Mouse (Mus musculus): ENCODE measurements at regions not wholly inside any gene's neighbourhood (a gene's known extent, or its start where the extent isn't known, plus 50 kb on each side); places are given as distances from the start of the nearest gene placed in this dataset.

DNA sequence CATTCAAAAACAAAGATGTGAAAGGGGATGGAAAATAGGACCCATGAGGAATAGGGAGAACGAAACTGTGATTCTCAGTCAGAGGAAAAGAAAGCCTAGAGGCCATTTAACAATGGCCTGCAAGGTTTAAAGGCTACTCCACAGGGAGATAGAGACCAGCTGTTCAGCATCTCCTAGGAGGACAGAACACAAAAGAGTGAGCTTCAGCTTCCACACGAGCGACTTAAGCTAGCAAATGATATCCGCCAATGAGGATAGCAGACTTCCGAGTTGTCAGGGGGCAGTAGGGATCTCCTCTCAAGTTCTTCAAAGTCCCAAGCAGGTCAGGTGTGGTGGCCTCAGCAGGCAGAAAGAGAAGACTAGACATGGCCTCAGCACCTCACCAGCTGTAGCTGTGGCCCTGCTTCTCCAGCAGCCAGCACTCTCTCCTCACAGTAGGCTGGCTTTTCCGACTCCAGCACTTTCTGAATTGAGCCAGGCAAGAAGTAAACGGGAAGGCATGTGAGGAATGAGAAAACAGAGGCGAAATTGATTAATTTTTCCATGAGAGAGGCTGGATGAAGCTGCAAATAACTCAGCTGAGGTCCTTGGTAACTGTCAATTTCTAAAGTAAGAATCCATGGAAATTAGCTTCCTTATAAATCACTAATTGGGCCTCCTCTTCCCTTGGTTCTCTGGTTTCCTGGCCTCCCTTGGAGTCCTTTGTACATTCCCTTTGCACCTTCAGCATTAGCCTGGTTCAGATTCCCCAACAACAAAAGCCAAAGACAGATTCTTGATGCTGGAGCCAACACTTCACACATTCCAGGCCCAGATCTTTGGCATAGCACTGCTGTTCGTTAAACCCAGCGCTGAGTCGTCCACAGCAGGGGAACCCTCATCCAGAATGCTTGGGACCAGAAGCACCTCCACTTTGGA lies 115.7 kb downstream of the H2al2a start:
- TF ChIP-seq CTCF (IDR thresholded peaks at IDR 0.05) = no peak
- Histone ChIP-seq H3K27ac (no peak overlapping the region), H3K4me3 (no peak overlapping the region)
- DNase-seq (ENCODE audit: extremely low spot score in 1 of 2, low spot score in 2 of 2) = no peak
- intact Hi-C loops (cut with DNase I) = no loop called here

DNA sequence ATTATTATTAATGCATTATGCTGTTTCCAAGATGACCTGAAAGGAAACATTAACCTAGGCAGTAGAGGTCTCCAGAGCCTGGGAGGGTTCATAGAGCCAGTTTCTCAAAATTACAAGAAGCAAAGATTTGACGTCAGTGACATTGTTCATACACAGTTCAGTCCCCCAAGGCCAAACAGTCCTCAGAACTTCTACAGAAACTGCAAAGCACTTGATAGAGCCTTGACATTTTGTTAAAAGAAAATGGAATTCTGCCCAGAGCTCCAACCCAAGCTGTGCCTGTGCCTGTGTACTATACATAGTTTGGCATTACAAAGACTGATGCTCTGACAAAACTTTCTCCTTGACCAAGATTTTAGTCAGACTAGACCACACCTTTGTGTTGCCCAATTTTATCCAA lies 118.9 kb downstream of the H2al2a start:
- DNase-seq (ENCODE audit: extremely low spot score in 1 of 2, low spot score in 2 of 2) = no peak
- Histone ChIP-seq H3K27ac (no peak overlapping the region), H3K4me3 (no peak overlapping the region)
- TF ChIP-seq CTCF (IDR thresholded peaks at IDR 0.05) = no peak
- intact Hi-C loops (cut with DNase I) = no loop called here

DNA sequence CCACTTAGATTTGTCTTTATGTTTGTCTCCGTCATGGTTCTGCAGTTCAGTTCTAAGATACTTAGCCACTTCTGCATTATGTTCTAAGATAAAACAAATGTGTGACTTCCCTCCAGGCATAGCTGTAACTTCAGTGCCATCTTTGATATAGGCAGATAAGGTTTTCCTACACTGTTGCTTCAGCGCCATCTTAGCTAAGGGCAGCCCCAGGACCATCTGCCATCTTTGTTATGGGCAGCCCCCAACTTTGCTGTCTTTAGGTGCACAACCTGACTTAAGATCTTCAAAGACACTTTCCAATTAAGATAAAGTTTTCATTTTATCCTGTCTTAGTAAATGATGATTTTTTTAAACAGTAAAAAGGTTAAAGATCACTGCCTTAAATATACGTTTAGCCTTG lies 119.8 kb downstream of the H2al2a start:
- intact Hi-C loops (cut with DNase I) = no loop called here
- Histone ChIP-seq H3K4me3 (no peak overlapping the region), H3K27ac (no peak overlapping the region)
- TF ChIP-seq CTCF (IDR thresholded peaks at IDR 0.05) = no peak
- DNase-seq (ENCODE audit: extremely low spot score in 1 of 2, low spot score in 2 of 2) = no peak

- no peak overlapping the region for H3K4me3 ChIP-seq
- no peak for TF ChIP-seq CTCF (IDR thresholded peaks at IDR 0.05)
- DNase-seq (ENCODE audit: extremely low spot score in 1 of 2, low spot score in 2 of 2) = no peak
- intact Hi-C loops (cut with DNase I) = no loop called here
- no peak overlapping the region for H3K27ac ChIP-seq
Measured at GRCm38 (mm10) chr2:17876155-17876554, 120.6 kb downstream of the H2al2a start.

GRCm38 (mm10) chr2:17870562-17870961 lies 126.2 kb downstream of the H2al2a start:
- no peak for TF ChIP-seq CTCF (IDR thresholded peaks at IDR 0.05)
- H3K4me3 ChIP-seq = no peak overlapping the region
- intact Hi-C loops (cut with DNase I) = no loop called here

DNA sequence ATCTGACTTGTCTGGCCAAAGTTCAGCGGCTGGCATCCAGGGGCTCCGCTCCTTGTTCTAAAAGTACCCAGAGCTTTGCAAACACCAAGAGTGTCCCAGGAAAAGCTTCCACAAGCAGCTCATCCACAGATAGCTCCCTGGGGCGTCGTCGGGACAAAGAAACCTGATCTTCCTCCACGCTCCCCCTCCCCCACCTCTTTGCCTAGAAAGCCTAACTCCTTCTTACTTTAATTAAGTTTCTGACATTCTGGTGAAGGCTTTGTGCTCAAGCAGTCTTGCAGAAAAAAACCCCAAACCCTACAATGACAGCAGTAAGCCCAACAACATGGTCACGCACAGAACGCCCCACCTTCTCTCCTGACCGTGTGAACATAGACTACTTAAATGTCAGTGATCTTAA lies 128.6 kb downstream of the H2al2a start:
- DNase-seq (ENCODE audit: extremely low spot score in 1 of 2, low spot score in 2 of 2) = no peak
- Histone ChIP-seq H3K27ac (no peak overlapping the region), H3K4me3 (no peak overlapping the region)
- intact Hi-C loops (cut with DNase I) = no loop called here
- no peak for TF ChIP-seq CTCF (IDR thresholded peaks at IDR 0.05)

More at GRCm38 (mm10) chr2:17870562-17870961, 126.2 kb downstream of the H2al2a start:
- H3K27ac ChIP-seq = no peak overlapping the region
- no peak for DNase-seq (ENCODE audit: extremely low spot score in 1 of 2, low spot score in 2 of 2)

DNA sequence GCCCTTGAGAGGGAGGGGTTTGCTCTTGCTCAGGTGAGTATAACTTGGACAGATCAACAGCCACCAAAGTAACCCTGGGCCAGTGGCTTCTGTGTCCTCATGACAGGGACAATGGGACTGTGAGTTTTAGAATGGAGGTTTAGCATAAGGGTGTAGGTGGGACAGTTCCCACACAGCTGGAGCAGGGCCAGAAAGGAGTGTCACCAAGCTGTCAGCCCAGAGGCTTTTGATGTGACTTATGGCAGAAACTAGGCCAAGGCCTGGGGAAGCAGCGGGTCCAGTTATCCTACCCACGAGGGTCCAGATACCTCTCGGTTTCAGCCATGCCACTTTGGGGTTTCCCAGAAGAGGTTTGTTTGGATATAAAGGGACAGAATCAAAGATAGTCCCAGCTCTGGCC lies 129.4 kb downstream of the H2al2a start:
- intact Hi-C loops (cut with DNase I) = no loop called here
- Histone ChIP-seq H3K27ac (no peak overlapping the region), H3K4me3 (no peak overlapping the region)
- TF ChIP-seq CTCF (IDR thresholded peaks at IDR 0.05) = no peak
- no peak for DNase-seq (ENCODE audit: extremely low spot score in 1 of 2, low spot score in 2 of 2)

DNA sequence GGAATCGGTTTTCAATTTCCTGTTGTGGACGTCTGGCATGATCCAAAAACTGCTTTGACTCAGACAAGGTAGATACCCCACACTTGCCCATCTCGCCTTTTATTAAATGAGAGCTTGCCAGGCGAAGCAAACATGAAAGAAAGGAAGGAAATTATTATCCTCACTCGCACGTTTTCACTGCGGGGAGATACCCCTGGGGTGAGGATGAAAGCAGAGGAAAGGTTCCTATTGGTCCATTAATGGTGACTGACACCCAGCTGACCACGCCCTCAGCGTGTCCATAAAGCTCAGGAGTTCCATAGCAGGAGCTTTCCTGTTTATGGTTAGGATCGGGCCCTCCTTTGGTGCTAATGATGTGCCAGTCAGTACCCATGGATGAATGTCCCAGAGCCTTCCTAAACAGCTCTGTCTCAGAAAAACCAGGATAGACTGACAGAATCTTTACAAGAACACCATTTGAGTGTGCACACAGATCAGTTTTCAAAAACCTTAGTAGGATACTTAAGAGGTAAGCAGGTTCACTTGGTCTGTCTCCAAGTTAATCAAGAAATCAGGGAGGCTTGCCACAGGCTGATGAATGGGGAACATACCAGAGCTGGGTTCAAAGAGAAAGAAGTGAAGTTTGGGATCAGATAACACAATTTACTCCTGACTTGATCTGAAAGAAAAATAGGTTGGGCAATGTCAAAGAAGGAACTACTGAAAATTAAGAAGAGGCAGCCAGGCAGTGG lies 130.7 kb upstream of the Nebl start:
- DNase-seq (ENCODE audit: extremely low spot score in 1 of 2, low spot score in 2 of 2) = no peak
- Histone ChIP-seq H3K4me3 (no peak overlapping the region), H3K27ac (no peak overlapping the region)
- intact Hi-C loops (cut with DNase I) = no loop called here
- TF ChIP-seq CTCF (IDR thresholded peaks at IDR 0.05) = no peak

DNA sequence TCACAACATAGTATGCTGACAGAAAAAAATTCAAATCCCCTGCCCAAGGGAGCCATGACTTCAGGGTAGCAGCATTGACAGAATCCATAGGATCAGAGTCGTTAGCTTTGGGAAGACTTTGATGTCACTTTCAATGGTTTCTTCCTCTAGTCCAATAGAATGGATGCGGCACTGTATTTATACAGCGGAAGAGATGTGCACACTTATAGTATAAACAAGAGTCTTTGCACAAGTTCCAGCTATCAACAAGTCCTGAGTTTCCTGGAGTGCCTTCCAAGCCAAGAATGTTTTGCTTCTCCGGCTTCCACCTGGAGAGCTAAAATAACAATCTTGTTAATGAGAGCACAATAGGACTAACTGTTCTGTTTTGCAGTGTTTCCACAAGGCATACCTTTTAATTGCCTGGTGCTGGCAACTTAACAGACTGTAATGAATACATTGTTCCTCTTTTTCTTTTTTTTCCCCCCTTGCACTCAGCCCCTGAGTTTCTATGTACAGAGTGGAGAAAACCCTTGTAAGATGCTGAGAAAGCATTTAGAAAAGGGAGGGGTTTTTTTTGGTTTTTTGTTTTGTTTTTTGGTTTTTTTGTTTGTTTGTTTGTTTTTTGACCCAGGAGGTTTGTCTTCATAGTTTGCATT lies 129.8 kb upstream of the Nebl start:
- intact Hi-C loops (cut with DNase I) = no loop called here
- TF ChIP-seq CTCF (IDR thresholded peaks at IDR 0.05) = no peak
- DNase-seq (ENCODE audit: extremely low spot score in 1 of 2, low spot score in 2 of 2) = no peak
- H3K4me3 ChIP-seq = no peak overlapping the region
- no peak overlapping the region for H3K27ac ChIP-seq

DNA sequence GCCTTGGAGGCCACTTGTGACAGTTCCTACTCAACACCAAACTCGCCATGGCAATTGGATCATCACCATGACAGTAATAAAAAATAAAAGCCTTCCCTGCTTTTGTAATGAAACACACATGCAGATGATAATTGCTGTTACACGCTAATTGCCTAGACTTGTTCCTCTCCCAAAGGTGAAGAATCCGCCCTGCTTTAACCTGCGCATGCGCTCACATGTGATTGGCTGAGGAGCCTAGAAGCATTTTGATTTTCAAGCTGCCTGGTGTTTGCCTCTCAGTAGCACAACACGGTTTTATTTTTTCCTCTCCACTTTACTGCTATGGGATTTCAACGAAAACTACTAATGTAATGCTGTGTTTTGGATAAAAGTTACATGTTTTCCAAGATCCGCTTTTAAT lies 128.0 kb upstream of the Nebl start:
- Histone ChIP-seq H3K4me3 (no peak overlapping the region), H3K27ac (no peak overlapping the region)
- no peak for TF ChIP-seq CTCF (IDR thresholded peaks at IDR 0.05)
- intact Hi-C loops (cut with DNase I) = no loop called here
- DNase-seq (ENCODE audit: extremely low spot score in 1 of 2, low spot score in 2 of 2) = no peak

GRCm38 (mm10) chr2:17858326-17858725 lies 127.1 kb upstream of the Nebl start:
- H3K27ac ChIP-seq = no peak overlapping the region
- no peak for DNase-seq (ENCODE audit: extremely low spot score in 1 of 2, low spot score in 2 of 2)
- intact Hi-C loops (cut with DNase I) = no loop called here
- no peak for TF ChIP-seq CTCF (IDR thresholded peaks at IDR 0.05)
- H3K4me3 ChIP-seq = no peak overlapping the region
